Mouse (Mus musculus) testis, postnatal 14 days (tissue): ENCODE data around the gene Rbfox1.

Experiments
- DNase-seq: peaks from one replicate; pipeline ENCODE4 v3.0.0; 2021; ENCODE audit warnings: low spot score

Gene Rbfox1

DNA sequence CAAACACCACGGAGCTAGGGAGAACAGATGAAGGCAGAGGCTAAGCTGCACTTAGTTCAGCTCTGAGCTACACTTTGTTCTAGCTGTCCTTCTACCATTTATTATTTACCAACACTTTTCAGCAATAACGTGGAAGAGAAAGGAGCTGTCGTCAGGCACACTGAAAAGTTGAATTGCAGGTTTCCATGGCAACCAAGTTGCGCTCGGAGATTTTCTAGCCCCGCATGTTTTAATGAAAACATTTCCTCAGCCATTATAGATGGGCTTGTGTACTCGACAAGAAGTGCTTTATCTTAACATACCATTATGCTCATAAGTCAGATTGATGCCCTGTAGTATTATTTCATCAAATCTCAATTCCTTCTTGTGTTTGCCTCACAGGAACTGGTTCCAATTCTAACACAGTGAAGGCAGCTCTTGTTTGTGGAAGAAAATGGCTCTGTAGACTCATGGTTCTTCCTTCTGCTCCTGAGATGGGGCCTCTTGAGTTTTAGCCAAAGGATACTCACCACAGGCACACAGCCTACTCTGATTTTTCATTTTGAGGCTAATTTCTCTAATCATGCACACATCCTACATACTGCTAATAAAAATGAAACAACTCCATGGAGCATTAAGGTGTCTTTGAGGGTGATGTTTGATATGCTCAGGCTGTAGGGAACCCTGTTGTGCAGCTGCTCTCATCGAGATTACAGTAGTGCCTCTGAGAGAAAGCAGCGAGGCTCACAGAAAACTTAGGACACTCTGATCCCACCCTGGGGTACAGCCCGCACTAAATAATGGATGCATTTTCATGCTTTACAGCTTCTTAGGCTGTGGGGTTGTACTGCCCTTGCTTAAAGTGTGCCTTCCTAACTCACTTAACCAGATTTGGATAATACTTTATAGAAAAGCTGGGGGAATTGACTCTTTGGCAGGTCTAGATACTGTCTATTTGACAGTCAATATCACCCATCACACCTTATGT lies 107.2 kb downstream of the Rbfox1 start:
- no peak for DNase-seq

DNA sequence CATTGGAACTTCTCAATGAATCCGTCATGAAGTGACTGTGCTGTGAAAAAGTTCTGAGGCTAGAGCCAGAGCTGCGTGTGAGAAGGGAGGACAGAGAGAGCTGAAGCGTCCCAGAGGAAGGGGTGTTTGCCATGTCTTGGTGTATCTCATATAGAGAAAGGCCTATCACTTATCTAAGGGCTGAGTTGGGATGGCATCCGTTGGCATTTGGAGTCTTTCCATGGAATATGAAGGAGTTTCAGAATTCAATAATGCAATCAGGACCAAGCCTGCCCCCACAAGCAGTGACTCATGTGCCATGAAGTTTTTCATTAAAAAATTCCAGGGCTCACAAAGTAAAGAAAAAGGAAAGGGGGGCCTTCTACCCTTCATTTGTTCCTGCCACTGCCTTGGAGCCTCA lies 112.0 kb downstream of the Rbfox1 start:
- no peak for DNase-seq

DNA sequence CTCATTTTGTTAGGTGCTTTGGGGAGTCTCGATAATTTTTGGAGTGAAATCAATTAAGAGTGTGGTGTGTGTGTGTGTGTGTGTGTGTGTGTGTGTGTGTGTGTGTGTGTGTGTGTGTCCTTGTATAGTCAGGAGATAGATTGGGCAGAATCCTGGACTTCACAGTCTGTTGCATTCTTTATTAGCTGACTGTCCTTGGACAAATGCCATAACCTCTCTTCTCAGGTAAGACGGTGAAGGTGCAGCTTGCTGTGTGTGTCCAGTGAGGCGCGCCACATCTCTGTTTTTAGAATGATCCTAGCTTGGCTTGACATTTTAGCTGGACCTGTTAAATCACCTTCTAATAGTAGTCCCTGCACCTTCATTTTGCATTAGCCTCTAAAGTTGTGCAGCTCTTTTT lies 112.5 kb downstream of the Rbfox1 start:
- DNase-seq, result no peak

DNA sequence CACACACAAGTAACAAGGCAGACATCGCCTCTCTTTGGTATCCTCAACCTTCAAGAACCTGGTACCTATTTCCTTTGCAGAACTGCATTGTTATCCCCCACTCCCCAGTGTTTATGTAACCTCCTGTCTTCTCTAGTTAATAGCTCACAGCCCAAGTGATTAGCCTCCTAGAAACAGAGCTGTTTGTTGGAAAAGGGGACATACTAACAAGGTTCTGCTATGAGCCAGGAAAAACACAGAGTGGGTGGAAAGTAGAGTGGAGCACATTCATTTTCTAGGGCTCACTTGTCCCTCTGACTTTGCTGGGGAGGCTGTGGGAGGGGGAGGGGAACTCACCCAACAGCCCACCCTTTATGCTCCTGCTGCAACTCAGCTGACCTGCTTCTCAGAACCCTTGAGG lies 114.9 kb downstream of the Rbfox1 start:
- DNase-seq, result no peak

DNA sequence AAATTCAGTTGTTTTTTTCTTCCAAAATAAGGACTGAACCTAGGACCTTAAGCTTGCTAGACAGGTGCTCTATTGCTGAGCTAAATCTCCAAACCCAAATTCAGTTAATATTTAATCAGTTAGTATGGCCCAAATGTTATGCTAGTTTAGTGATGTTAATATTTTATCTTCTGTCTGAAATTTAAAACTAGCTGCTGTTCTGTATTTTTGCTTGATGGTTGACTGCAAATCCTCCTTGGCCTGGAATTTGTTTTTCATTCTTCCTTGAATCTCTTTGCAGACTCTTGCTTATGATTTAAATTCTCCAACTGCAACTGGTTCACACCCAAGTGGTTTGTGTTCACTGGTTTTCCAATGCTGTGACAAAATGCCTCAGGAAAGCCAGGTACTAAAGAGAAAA lies 121.8 kb downstream of the Rbfox1 start:
- DNase-seq, result no peak

DNA sequence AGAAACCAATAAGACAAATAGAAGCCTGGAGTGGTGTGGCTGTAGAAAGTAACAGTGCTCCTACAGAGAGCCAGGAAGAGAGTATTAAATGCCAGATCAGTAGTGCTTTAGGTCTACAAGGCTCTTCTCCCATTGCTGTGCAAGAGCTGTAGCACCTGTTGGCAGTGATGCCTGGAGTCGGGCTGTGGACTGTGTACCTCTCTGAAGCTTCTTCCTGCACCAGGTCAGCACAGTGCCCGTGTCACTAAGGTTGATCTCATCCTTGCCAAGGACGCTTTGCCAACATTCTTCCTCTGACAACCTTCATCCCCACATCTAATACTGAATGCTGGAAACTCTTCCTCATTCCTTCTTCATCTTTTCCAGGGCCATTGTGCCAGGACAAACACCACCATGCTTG lies 127.7 kb downstream of the Rbfox1 start:
- no peak for DNase-seq

DNA sequence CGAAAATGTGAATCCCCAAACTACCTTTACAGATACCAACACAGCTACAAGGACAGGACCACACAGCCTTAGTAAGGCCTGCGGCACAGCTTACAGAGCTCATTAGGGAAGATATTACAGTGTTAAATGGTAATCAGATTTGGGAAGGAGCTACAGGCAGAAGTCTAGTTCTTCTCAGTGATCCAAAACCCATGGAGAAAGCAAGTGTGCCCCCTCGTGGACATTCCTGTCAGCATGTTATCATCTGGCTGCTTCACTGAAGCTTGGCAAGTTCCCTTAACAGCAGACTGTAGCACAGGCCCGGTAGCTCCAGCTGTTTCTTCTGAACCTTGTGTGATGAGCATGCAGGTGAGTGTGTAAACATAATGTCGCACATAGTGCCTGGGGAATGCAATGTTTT lies 133.5 kb downstream of the Rbfox1 start:
- peak; percentile 45 for DNase-seq

DNA sequence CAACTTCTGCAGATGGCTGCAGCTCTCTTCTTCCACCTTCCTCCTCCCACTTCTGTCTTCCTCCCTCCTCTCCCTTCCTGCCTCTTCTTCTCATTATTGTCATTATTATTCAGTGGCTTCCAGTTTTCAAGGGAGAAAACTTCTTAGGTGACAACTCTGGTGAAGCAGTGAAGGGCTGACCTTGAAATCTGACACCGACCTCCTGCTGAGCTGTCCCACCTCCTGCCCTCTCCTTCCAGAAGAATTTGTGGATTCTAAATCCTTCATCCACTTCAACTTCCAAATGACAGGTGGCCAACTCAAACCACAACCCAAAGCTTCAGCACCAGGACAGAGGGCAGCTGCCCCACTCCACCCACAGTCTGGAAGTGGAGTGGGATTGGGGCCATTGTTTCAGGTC lies 134.2 kb downstream of the Rbfox1 start:
- DNase-seq, result no peak

DNA sequence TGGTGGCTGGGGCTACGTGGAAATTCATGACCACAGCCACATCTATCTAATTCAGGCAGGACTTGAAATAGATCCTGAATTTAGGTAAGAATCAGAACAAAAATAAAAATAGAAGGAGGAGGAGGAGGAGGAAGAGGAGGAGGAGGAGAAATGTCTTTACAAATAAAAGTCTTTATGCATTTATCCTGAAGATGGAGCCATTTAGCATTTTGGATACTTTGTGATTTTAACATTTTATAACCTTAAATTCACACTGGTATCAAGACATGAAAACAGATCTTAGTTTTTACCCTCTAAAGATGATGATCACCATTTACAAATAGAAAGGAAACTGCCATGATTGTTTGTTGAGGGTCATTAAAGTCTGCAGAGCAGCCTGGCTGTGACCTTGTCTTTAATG lies 146.1 kb downstream of the Rbfox1 start:
- no peak for DNase-seq

DNA sequence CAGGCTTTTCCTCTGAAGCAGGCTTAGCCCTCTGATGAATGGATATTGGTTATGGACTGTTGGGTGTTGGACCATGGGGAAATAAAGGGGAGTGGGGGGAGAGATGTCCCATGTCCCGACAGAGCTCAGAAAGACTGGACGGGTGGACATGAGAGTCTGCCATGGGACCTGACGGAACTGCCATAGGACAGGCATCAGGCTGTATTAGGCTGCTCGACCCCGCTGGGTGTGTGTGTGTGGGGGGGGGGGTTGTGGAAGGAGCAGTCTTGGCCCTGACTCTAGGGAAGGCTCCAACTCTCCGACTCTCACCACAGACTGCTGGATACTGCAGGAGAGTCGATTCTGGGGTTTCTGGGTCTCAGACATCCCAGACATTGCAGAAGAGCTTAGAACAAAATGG lies 147.4 kb downstream of the Rbfox1 start:
- no peak for DNase-seq

DNA sequence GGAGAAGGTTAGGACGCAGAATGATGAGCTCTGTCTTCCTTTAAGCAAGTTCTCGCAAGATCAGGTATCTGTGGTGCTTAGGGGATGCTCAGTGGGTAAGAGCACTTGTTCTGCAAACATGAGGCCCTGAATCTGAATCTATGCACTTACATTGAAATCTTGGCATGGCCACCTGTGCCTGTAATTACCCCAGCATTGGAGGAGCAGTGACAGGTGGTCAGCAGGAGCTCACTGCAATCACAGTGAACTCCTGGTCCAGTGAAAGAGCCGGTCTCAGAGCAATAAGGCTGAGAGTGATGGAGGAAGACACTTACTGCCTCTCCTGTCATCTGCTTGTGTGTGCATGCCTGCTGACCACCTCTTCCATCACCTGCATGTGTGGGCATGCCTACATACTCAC lies 149.7 kb downstream of the Rbfox1 start:
- DNase-seq, result no peak

DNA sequence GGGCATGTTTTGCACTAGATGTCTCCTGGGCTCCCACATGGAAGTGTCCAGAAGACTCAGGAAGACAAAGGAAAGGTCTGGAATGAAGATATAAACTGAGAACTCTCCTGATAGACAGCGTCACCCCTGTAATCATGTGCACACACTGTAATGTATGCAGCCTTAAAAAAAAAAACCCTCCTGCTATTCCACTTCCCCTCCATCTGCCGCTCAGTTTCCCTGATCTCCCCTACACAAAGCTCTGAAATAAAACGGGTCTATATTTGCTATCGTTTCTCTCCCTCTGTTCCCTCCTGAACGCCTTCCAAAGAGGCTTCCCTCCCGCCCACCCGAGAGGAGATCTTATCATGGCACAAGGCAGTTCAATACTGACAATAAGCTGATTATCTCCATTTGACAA lies 151.9 kb downstream of the Rbfox1 start:
- DNase-seq, result no peak

DNA sequence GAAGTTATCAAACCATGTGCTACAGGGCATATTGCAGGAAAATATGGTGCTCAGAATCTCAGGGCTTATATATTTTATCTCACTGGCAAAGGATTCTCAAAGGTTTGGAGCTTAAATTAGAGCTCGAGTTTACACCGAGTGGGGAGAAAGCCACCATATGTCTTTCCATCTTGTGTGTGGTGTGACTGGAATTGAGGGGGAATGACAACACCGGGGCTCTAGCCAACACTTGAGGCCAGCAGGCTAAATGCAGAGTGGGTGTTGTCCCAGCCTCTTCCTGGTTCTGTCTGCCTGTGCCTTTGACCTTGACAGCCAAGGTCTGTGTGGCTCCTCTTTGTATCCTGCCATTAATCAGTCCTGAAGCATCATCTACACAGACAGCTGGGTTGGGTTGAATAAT lies 157.6 kb downstream of the Rbfox1 start:
- DNase-seq, result no peak

DNA sequence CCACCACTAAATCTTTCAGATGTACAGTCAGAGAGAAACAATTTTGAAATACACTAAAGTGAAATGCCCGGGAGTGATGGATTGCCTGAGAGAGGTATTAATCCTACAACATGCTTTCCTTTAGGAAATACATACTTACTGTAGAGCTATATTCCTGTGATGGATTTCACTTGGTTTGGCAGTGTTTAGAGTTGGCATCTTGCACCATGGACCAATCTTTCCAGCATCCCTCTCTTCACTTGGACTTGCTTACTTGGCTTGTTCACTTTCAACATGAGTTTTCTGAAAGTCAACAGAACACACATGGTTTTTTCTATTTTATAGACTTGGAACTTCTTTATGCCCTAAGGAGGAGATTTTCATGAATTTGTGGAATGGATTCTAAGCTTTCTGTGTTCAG lies 163.4 kb downstream of the Rbfox1 start:
- DNase-seq, result no peak

DNA sequence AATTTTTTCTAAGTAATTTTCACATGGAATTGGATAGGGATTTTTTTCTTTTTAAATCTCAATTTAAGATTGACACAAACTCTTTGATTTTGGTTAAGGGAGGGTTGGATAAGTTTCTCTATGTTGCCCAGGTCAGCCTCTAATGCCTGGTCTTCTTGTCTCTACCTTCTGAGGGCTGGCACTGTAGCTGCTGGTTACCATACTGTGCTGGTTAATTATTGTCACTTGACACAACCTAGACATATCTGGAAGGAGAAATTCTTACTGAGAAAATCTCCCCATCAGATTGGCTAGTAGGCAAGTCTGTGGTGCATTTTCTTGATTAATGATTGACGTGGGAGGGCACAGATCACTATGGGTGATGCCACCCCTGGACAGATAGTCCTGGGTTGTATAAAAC lies 177.3 kb downstream of the Rbfox1 start:
- DNase-seq, result no peak

DNA sequence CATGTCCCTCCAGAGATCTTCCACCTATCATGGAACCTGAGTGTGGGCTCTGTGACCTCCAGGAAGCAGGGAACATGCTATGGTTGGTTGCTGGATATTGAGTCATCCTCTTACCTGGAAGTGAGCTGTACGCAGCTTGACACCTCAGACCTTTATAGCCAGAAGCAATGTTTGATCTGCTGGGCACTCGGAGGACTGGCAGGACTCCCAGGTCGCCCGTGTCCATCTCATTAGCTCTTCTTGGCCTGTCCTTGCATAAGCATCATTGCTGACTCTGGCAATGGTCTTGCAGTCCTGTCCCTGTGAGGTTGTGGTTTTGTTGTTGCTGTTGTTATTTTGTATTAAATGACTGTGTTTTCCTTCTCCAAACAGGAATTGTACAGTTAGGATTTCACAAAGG lies 180.3 kb downstream of the Rbfox1 start:
- DNase-seq, result no peak

DNA sequence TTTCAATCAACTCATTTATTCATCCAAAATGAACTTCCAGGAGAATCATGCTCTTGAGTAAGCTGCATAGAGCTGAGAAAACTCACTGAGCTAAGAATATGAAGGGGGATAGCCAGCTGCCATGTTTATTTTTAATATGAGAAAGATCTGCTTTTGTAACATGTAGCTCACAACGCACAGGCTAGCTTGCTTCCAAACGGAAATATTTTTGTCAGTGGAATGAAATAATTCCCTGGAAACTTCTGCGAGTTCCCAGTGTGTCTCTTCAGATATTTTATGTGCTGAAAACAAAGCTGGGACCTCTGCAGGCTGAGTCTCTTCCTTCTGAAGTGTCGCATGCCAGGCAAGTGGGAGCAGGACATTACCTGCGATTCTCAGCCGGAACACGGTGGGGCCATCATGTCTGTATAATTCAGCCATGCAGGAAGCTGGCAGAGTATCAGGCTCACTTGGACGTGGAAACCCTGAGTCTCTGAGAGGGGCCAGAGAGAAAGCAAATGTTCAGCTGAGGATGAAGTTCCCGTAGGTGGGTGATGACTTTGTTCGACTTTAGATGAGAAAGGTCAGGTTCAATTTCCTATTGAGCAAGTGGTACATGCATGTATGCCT lies 190.4 kb downstream of the Rbfox1 start:
- no peak for DNase-seq

DNA sequence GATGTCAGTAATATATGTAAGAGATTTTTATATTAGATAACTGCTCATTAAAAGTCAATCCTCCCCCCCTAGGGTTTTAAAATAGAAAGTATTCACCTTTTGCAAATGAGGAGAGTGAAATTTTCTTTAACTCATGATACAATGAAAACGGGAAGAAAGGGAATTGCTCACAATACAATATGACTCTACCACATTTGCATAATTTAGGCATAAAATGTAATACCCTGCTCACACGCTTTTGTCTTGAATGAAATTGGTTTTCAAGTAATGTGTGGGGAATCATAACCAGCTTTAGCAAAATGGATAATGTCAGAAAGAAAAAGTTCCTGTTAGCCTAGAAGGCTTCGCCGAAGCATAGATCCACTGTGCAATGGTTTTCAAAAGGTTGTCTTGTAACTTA lies 193.9 kb downstream of the Rbfox1 start:
- no peak for DNase-seq

DNA sequence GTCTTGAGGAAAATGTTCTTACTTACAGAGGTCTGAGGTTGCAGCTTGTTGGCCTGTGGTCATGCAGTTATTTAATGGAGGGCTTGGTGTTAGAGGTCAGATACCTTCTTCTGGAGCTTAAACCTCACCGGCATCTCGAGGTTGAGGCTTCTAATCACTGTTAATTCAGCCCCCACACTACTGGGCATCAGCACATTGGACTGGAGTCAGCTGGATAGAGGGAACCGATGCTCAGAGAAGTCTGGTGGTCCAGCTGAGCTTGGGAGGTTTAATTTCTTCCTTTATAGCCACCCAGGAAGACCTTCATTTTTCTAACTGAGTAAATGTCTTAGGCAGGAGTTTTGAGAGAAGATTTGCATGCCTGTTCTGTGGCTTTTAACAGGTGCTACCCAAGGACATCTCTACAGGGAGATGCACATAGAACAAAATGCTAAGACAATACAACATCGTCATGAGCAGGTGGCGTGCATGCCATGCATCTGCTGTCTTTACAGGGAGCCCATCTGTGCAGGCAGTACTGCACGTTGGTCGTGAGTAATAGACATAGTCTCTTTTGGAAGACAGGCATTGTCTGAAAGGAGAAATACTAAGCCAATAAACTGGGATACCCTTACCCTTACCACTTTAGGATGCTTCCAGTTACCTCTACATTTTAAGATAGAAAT lies 199.7 kb downstream of the Rbfox1 start:
- no peak for DNase-seq

DNA sequence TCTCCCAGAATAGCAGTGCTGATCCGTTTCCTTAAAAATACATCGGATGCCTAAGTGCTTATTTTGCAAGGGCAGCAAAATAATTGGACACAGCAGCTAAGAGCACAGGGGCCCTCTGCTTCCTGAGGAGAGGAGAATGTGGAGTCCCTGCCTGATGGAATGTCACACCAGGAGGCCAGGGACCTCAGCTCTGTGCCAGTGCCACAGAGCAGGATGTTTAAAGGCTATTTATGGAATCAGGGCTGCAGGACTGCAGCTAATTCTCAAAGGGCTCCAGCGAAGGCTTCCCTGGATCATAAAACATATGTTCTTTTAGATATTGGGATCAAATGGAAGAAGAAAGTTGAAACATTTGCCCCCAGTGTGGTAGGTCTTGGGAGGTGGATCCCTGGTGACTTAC lies 201.0 kb downstream of the Rbfox1 start:
- no peak for DNase-seq

DNA sequence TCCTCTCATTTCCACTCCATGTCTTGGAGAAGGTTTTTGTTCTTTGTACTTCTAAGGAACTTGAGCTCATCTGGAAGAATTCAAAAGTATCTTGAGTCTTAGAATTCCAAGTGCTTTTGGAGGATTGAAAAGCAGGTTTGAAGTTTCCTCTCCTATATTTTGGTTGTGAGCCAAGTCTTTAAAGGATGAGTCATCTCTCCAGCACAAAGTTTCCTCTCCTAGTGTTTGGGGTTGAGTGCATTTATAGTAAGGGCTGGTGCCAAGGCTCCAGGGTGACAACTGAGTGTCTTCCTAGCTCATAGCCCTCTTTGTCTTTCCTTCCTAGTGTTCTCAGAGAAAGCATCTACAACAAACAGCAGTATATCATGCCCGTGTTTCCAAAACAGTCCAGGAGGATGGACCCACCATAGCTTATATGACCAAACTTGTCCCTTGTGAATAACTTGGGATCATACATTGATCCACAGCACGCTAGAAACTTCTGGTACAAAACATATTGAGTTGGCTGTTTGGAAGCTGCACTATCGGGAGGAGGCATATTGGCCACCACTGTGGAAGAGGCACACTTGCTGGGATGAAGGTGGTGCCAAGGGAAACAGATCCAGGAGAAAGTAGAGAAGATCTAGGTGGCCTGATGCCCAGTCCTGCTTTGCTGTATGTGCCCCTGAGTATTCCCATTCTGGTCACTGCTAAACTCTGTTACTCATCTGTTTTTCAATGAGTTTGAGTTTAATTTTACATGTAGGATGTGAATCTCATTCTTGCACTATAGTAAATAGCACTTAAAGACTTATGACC lies 206.4 kb downstream of the Rbfox1 start:
- no peak for DNase-seq

DNA sequence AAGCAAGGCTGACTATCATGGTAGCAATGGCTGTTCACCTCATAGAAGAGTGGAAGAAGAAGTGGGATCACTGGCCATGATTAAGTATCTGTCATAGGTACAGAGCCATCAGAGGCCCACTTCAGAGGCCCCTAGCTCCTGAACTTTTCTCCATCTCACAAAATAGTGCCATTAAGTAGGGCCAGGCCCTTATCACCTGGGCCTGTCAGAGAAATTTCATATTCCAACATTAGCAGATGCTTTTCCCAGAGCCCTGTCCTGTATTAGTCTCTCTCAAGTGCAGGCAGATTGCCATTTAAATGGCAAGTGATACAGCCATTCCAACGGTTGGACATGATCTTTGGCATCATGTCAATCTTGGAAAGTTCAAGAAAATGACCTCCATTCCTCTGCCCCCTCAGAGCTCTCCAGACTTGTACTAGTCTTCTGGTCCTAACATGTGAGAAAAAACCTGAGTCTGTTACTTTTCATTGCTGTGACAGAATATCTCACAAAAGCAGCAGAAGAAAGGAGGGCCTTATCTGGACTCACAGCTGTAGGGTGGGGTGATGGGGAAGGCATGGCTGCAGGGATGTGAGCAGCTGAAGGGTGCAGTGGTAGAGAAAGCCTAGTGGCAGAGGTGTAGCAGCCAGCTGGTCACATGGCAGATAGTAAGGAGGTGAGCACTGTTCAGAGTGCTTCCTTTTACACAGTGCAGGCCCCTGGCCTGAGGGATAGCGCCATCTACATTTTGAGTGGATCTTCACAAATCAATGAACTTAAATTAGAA lies 210.6 kb downstream of the Rbfox1 start:
- no peak for DNase-seq
